Mouse (Mus musculus): Measurements from ENCODE around the gene Mybpc1. TPM values are rescaled to one million over a fixed set of nuclear protein-coding genes. Genes with fewer than 3 reads are reported as not detected.
"Not testable (repeated sequence)": the region's sequence is repeated elsewhere in the genome, so short reads cannot be mapped to it uniquely, and the experiment has no call there.

The Mybpc1 gene
- polyA plus RNA-seq, 1 experiment = not detected

DNA sequence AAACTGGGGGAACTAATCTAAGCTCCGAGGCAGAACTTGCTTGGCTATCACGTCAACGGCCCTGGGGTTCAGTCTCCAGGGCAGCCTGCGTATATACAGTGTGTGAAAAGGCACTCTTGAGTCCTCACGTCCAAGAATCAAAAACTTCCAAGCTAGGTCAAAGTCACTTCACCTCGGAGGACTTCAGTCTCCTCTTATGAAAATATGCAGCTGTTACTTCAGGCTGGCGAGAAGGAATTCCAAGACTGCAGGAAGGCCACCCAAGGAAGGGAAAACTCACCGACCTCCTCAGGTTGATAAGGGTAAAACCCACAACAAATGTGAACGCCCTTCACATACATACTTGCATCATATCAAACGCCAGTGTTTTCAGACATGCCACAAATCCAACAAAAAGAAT lies 103.6 kb downstream of the Mybpc1 start:
- H3K4me1 ChIP-seq (ENCODE audit: control insufficient read depth, insufficient read depth, low read length) = peaks cover 17% of the 10 kb centered on the region
- no peak for TF ChIP-seq POLR2A (IDR thresholded peaks at IDR 0.05; ENCODE audit: borderline replicate concordance, low read depth, low read length)
- no peak for TF ChIP-seq CTCF (IDR thresholded peaks at IDR 0.05; ENCODE audit: low read depth, low read length)
- H3K27ac ChIP-seq (ENCODE audit: insufficient read depth, low read depth, low read length) = no peak overlapping the region
- no peak overlapping the region for H3K4me3 ChIP-seq (ENCODE audit: insufficient read depth, low read length)

DNA sequence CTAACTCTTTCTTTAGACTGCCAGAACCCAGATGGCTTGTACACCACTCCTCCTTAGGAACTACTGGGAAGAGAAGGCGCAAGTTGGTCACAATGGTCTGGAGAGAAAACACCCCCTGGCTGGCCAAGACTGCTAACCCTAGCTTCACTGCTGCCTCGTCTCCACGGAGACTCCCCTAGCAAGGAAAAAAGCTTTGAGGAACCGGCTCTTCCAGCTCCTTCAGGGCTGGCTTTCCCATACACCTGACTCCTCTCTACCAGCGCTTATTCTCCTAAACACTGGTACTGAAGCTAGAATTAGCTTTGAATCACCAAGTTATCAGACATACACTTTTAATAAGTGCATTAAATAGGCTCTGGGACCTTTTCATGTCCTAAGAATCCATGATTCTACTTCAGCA lies 105.0 kb downstream of the Mybpc1 start:
- Histone ChIP-seq H3K27ac (ENCODE audit: insufficient read depth, low read depth, low read length) (no peak overlapping the region), H3K4me3 (ENCODE audit: insufficient read depth, low read length) (no peak overlapping the region), H3K4me1 (ENCODE audit: control insufficient read depth, insufficient read depth, low read length) (peaks cover 12% of the 10 kb centered on the region)
- TF ChIP-seq CTCF (IDR thresholded peaks at IDR 0.05; ENCODE audit: low read depth, low read length) = no peak
- no peak for TF ChIP-seq POLR2A (IDR thresholded peaks at IDR 0.05; ENCODE audit: borderline replicate concordance, low read depth, low read length)

DNA sequence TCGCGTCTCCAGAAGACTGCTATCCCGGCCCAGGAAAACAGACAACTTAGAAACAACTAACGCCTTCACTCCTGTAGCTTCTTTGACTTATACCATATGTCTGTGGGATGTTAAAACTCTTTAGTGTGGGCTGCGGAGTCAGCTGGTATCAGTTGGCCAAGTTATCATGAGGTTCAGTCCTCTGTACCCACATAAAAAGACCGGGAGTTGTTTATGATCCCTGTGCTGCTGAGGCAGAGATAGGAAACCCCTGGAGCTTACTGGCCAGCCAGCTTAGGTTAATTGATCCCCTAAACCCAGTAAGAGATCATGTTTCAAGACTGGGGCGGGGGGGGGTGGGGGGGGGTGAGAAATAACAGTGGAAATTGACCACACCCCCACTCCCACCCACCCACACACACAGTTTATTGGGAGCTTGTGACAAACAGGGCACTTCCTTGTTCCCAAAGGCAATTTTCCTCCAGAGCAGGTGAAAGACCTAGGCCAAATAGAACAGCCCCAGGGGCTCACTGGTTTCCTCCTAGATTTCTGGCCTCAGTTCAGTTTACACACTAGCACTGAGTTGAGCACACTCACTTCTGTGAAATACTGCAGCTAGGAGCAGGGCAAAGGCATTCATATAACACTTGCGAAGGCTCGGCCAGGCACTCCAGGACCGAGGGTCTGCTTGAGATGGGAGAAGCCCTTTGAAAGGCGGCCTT lies 107.9 kb downstream of the Mybpc1 start:
- Histone ChIP-seq H3K27ac (ENCODE audit: insufficient read depth, low read depth, low read length) (no peak overlapping the region), H3K4me1 (ENCODE audit: control insufficient read depth, insufficient read depth, low read length) (peaks cover 10% of the 10 kb centered on the region), H3K4me3 (ENCODE audit: insufficient read depth, low read length) (no peak overlapping the region)
- TF ChIP-seq CTCF (IDR thresholded peaks at IDR 0.05; ENCODE audit: low read depth, low read length) (no peak), POLR2A (IDR thresholded peaks at IDR 0.05; ENCODE audit: borderline replicate concordance, low read depth, low read length) (no peak)

DNA sequence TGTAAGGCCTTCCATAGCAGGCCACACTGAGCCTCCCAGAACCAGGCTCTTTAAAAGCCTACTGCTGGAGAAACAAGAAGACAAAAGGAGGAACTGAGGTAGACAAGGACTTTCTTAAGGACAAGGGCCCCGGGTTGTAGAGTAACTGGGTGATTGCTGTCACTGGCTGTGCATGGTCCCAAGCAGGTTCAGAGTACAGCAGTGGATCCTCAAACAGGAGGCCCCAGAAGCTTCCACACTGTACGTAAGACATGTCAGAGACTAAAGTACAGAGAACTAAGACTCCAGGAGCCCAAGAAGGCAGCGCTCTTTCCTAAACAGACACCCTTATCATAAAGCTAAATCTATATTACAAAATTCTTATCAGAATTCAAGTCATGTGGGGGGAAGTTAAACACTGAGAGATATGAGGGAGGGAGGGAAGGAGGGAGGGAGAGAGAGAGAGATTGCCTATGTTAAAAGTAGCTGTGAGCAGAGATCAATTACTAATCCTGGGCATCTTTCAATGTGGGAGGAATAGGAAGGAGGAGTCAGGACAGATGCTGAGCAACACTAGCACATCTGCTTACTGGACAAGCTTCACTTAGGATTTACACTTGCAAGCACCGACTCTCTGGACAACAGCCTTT lies 109.9 kb downstream of the Mybpc1 start:
- Histone ChIP-seq H3K4me1 (ENCODE audit: control insufficient read depth, insufficient read depth, low read length) (peaks cover 10% of the 10 kb centered on the region), H3K4me3 (ENCODE audit: insufficient read depth, low read length) (no peak overlapping the region), H3K27ac (ENCODE audit: insufficient read depth, low read depth, low read length) (no peak overlapping the region)
- TF ChIP-seq CTCF (IDR thresholded peaks at IDR 0.05; ENCODE audit: low read depth, low read length) = no peak
- no peak for TF ChIP-seq POLR2A (IDR thresholded peaks at IDR 0.05; ENCODE audit: borderline replicate concordance, low read depth, low read length)

DNA sequence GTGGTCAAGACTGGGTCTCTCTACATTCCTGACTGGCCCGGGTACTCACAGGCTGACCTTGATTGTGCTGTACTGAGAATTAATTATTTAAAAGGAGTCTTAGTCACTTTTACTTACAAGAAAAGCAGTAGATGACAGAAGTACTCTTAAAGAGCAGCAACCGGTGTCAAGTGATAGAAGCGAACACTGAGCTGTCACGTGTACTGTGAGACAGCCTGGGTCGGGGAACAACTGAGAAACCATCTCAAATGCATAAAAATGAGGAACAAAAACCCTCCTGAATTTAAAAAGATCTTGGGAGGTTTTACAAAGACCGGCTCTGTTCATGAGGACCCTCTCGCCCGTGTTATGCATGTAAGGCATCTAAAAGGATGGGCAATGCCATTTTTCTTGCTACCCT lies 112.3 kb downstream of the Mybpc1 start:
- TF ChIP-seq CTCF (IDR thresholded peaks at IDR 0.05; ENCODE audit: low read depth, low read length) (no peak), POLR2A (IDR thresholded peaks at IDR 0.05; ENCODE audit: borderline replicate concordance, low read depth, low read length) (no peak)
- H3K4me1 ChIP-seq (ENCODE audit: control insufficient read depth, insufficient read depth, low read length) = peaks cover 10% of the 10 kb centered on the region

DNA sequence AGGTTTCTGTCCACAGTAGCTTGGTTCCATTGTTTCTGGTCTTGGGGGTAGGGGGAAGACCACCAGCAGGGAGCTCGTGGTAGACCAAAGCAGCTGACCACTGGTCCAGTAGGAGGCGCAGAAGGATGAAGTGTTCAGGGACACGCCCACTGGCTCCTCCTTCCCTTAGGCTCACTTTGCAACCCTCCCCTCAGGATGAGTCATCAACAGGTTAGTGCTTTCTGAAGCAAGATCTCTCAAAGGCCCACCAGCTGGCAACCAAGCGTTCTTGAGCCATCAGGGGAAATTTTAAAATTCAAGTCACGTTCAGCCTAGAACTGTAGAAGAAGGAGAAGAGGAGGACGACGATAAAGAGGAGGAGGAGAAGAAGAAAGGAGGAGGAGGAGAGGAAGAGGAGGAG lies 113.3 kb downstream of the Mybpc1 start:
- no peak overlapping the region for H3K4me3 ChIP-seq (ENCODE audit: insufficient read depth, low read length)
- peaks cover 10% of the 10 kb centered on the region for H3K4me1 ChIP-seq (ENCODE audit: control insufficient read depth, insufficient read depth, low read length)
- TF ChIP-seq POLR2A (IDR thresholded peaks at IDR 0.05; ENCODE audit: borderline replicate concordance, low read depth, low read length) = no peak
- no peak for TF ChIP-seq CTCF (IDR thresholded peaks at IDR 0.05; ENCODE audit: low read depth, low read length)
- H3K27ac ChIP-seq (ENCODE audit: insufficient read depth, low read depth, low read length) = no peak overlapping the region

More for the DNA sequence above, 112.3 kb downstream of the Mybpc1 start:
- Histone ChIP-seq H3K4me3 (ENCODE audit: insufficient read depth, low read length) (no peak overlapping the region), H3K27ac (ENCODE audit: insufficient read depth, low read depth, low read length) (no peak overlapping the region)

DNA sequence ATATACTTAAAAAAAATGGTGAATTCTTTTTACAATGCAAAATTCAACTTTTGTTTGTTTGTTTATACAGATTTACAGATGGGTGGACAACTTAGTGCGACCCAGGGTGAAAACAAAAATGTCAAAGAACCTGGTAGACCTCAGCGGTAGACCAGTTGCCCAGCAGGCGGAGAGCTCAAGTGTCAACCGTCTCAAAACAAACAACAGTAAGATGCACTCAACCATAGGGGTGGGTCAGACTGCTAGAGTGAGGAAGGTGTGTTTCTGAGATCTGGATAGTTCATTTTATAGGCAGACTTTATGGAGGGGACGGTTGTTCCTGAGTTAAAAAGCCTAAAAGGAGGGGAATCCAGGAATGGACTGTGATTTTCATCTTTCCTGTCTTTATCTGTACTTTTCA lies 116.3 kb downstream of the Mybpc1 start:
- no peak for TF ChIP-seq POLR2A (IDR thresholded peaks at IDR 0.05; ENCODE audit: borderline replicate concordance, low read depth, low read length)
- no peak for TF ChIP-seq CTCF (IDR thresholded peaks at IDR 0.05; ENCODE audit: low read depth, low read length)
- Histone ChIP-seq H3K4me3 (ENCODE audit: insufficient read depth, low read length) (no peak overlapping the region), H3K4me1 (ENCODE audit: control insufficient read depth, insufficient read depth, low read length) (peaks cover 7% of the 10 kb centered on the region), H3K27ac (ENCODE audit: insufficient read depth, low read depth, low read length) (no peak overlapping the region)

DNA sequence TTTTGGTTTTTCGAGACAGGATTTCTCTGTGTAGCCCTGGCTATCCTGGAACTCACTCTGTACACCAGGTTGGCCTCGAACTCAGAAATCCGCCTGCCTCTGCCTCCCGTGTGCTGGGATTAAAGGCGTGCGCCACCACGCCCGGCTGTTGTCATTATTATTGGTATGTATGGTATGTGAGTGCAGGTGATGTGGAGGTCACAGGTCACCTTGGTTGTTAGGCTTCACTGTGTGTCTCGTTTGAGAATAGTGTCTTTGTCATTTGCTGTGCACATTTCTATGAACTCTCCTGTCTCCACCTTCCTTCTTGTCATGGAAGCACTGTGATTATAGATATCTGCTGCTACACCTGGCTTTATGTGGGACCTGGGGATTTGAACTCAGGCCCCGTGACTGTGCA lies 122.1 kb downstream of the Mybpc1 start:
- H3K27ac ChIP-seq (ENCODE audit: insufficient read depth, low read depth, low read length); H3K4me1 ChIP-seq (ENCODE audit: control insufficient read depth, insufficient read depth, low read length); H3K4me3 ChIP-seq (ENCODE audit: insufficient read depth, low read length): not testable (repeated sequence)

Other genes starting within 250 kb of the Mybpc1 start
- gene Dram1, start 226.1 kb downstream of the Mybpc1 start, polyA plus RNA-seq (2012; ENCODE audit: insufficient read depth, insufficient read length, missing spikeins) = 76.0 and 77.0 TPM in 2 replicates
- gene Gnptab, start 226.0 kb downstream of the Mybpc1 start, polyA plus RNA-seq (2012; ENCODE audit: insufficient read depth, insufficient read length, missing spikeins) = 22.9 and 26.8 TPM in 2 replicates
- not detected in 2 replicates for gene Sycp3, start 145.6 kb downstream of the Mybpc1 start, polyA plus RNA-seq (2012; ENCODE audit: insufficient read depth, insufficient read length, missing spikeins)
- 23.2 and 26.3 TPM in 2 replicates for gene Chpt1, start 101.1 kb downstream of the Mybpc1 start, polyA plus RNA-seq (2012; ENCODE audit: insufficient read depth, insufficient read length, missing spikeins)
- gene Spic, start 79.9 kb upstream of the Mybpc1 start, polyA plus RNA-seq (2012; ENCODE audit: insufficient read depth, insufficient read length, missing spikeins) = 8.6 and 11.7 TPM in 2 replicates
- 82.5 and 82.9 TPM in 2 replicates for gene Arl1, start 125.7 kb upstream of the Mybpc1 start, polyA plus RNA-seq (2012; ENCODE audit: insufficient read depth, insufficient read length, missing spikeins)
- 6.3 and 7.1 TPM in 2 replicates for gene Utp20, start 221.7 kb upstream of the Mybpc1 start, polyA plus RNA-seq (2012; ENCODE audit: insufficient read depth, insufficient read length, missing spikeins)